Mouse (Mus musculus): Measurements from ENCODE around the gene Pir. TPM values are rescaled to one million over a fixed set of nuclear protein-coding genes. Genes with fewer than 3 reads are reported as not detected.
A peak's percentile ranks its signal among the peaks of the same experiment; 100 is the strongest.

The Pir gene
- polyA plus RNA-seq (2012): 1.6 and 3.7 TPM in 2 replicates

DNA sequence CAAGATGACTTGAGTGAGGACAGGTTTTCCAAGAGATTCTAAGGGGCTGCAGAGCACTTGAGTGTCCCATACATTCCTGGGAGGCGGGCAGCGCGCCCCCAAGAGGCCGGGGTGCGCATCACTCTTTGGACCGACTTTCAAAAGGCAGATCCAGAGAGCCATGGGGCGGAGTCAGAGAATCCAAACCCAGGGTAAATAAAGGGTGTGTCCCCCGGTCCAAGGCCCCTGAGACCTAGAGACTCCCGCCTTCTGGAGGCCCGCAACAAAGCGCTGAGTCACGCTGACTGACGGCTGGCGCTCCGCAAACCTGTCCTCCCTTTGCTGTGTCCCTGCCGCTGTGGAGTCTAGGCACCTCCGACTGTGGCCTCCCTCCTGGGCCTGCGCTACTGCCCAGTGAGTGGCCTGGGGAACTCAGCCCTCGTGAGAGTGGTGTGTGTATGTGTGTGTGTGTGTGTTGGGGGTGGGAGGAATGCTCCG, at the start of gene Pir:
Gene Pir, plus strand, starts transcription at position 87 of the 477 bp plus-strand sequence.
- H3K4me3 ChIP-seq (replicated peaks): peak within 1 kb of the TSS; percentile 75
- no peaks in the 10 kb centered on the region; the same call in 1 of the 2 replicates for H3K27me3 ChIP-seq (ENCODE audit: control insufficient read depth)
- no peak for TF ChIP-seq GATA1 (IDR thresholded peaks at IDR 0.05; ENCODE audit: low read length)
- TF ChIP-seq TAL1 (IDR thresholded peaks at IDR 0.05; ENCODE audit: low read length): no peak

DNA sequence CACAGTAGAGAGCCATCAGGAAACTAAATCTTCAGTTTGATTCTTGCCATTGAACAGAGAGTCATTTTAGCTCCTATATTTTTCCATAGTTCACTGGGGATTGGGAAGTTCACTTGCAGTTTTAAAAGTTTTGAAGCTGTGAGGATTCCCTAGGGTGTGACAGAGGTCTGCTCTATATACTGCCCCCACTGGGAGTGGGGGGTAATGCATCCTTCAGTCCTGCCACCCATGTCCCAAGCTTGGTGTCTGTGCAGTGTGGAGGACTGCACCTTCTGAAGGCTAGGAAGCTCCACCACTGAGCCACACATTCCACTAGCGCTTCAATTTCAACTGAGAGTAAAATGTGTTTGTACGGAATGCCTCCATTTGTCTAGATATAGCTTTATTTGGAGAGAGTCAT, 47.2 kb upstream of the Pir start:
- no peak for TF ChIP-seq TAL1 (IDR thresholded peaks at IDR 0.05; ENCODE audit: low read length)
- TF ChIP-seq GATA1 (IDR thresholded peaks at IDR 0.05; ENCODE audit: low read length): no peak

More for the DNA sequence above, at the start of gene Pir:
- Histone ChIP-seq H3K9me3 (ENCODE audit: control insufficient read depth, low read length) (no peaks in the 10 kb centered on the region), H3K4me1 (ENCODE audit: control insufficient read depth) (peaks cover 18% of the 10 kb centered on the region), H3K36me3 (ENCODE audit: control insufficient read depth) (peaks cover 19% of the 10 kb centered on the region)

DNA sequence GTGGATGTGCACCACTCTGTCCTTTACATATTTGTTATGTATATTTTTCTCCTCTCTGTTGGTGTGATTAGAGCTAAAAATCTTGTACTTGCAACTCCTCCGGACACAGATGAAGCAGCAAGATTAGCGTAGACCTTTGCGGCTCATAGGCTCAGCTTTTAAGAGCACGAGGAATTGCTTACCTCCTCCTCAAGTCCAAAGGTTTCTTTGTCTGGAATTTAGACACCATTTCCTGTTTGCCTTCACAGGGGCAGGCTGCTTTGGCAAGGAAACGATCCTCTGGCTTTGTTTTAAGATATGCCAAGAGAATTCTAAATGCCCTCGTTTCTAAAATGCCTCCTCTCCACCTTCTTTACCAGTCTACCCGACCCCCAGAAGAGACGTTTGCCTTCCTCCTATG, 35.8 kb upstream of the Pir start:
- no peak for TF ChIP-seq GATA1 (IDR thresholded peaks at IDR 0.05; ENCODE audit: low read length)
- TF ChIP-seq TAL1 (IDR thresholded peaks at IDR 0.05; ENCODE audit: low read length): no peak

More for the DNA sequence above, 47.2 kb upstream of the Pir start:
- no peak overlapping the region for H3K4me3 ChIP-seq (replicated peaks)
- H3K27me3 ChIP-seq (ENCODE audit: control insufficient read depth): no peaks in the 10 kb centered on the region
- H3K36me3 ChIP-seq (ENCODE audit: control insufficient read depth): no peaks in the 10 kb centered on the region
- no peaks in the 10 kb centered on the region for H3K9me3 ChIP-seq (ENCODE audit: control insufficient read depth, low read length)
- no peaks in the 10 kb centered on the region for H3K4me1 ChIP-seq (ENCODE audit: control insufficient read depth)

DNA sequence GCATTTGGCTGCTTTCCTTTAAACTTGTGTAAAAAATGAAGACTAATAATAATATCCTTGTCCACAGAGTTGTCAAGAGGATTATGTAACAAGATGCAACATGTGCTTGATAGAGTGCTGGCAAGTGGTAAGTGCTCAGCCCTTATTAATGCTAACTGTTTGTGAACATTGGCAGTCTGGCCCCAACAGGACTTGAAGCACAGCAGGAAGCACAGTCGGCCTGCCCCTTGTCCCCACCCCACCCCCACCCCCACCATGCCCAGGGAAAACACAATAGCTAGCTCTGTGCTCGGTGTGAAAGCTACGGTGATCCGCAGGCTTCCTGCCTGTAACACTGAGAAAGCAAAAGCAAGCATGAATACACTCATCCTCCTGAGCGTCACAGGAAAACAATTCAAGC, 23.5 kb upstream of the Pir start:
- TF ChIP-seq GATA1 (IDR thresholded peaks at IDR 0.05; ENCODE audit: low read length) (no peak), TAL1 (IDR thresholded peaks at IDR 0.05; ENCODE audit: low read length) (no peak)
- H3K4me1 ChIP-seq (ENCODE audit: control insufficient read depth): no peaks in the 10 kb centered on the region
- H3K27me3 ChIP-seq (ENCODE audit: control insufficient read depth): no peaks in the 10 kb centered on the region
- H3K9me3 ChIP-seq (ENCODE audit: control insufficient read depth, low read length): no peaks in the 10 kb centered on the region
- H3K36me3 ChIP-seq (ENCODE audit: control insufficient read depth): no peaks in the 10 kb centered on the region
- no peak overlapping the region for H3K4me3 ChIP-seq (replicated peaks)

More for the DNA sequence above, 35.8 kb upstream of the Pir start:
- H3K36me3 ChIP-seq (ENCODE audit: control insufficient read depth): no peaks in the 10 kb centered on the region
- H3K27me3 ChIP-seq (ENCODE audit: control insufficient read depth): no peaks in the 10 kb centered on the region
- H3K4me1 ChIP-seq (ENCODE audit: control insufficient read depth): no peaks in the 10 kb centered on the region
- 0 out of 2 replicates have a peak, but pooled peaks cover 2% of the 10 kb centered on the region for H3K9me3 ChIP-seq (ENCODE audit: control insufficient read depth, low read length)
- H3K4me3 ChIP-seq (replicated peaks): no peak overlapping the region

DNA sequence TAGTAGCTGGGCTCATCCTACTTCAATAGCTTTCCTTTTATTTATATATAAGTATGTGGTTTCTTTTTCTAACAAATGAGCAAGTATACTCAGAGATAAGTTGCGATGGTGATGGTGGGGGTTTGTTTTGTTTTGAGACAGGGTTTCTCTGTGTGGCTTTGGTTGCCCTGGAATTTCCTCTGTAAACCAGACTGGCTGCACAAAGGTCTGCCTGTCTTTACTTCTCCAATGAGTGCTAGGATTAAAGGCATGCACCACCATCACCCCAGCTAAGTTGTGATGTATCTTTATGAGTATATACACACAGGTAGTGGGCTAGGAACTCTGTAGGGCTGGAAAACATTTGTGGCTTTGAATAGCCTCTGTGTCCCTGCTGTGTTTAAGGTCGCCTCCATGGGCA, 22.4 kb upstream of the Pir start:
- H3K9me3 ChIP-seq (ENCODE audit: control insufficient read depth, low read length): no peaks in the 10 kb centered on the region
- H3K36me3 ChIP-seq (ENCODE audit: control insufficient read depth): no peaks in the 10 kb centered on the region
- no peaks in the 10 kb centered on the region for H3K4me1 ChIP-seq (ENCODE audit: control insufficient read depth)
- no peak overlapping the region for H3K4me3 ChIP-seq (replicated peaks)
- no peaks in the 10 kb centered on the region for H3K27me3 ChIP-seq (ENCODE audit: control insufficient read depth)
- TF ChIP-seq TAL1 (IDR thresholded peaks at IDR 0.05; ENCODE audit: low read length): no peak
- no peak for TF ChIP-seq GATA1 (IDR thresholded peaks at IDR 0.05; ENCODE audit: low read length)

DNA sequence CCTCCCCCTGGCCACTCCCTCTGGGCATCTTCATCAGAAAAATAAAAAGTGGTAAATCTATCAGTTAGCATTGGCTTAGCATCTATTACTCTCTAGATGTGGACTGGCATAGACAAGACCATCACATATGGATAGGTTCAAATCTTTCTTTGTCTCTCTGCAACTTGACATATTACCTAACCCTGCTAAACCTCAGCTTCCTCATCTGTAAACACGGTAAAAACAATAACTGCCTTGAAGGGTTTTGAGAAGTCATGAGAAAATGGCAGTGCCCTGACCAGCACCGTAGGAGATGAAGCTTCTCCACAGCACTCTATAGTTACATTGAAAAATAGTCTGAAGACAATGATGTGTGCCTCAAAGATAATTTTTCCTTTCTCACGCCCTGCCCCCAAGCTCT, 12.6 kb upstream of the Pir start:
- no peaks in the 10 kb centered on the region for H3K4me1 ChIP-seq (ENCODE audit: control insufficient read depth)
- no peaks in the 10 kb centered on the region for H3K9me3 ChIP-seq (ENCODE audit: control insufficient read depth, low read length)
- TF ChIP-seq GATA1 (IDR thresholded peaks at IDR 0.05; ENCODE audit: low read length) (no peak), TAL1 (IDR thresholded peaks at IDR 0.05; ENCODE audit: low read length) (no peak)
- H3K4me3 ChIP-seq (replicated peaks): no peak overlapping the region
- H3K27me3 ChIP-seq (ENCODE audit: control insufficient read depth): no peaks in the 10 kb centered on the region
- H3K36me3 ChIP-seq (ENCODE audit: control insufficient read depth): no peaks in the 10 kb centered on the region

DNA sequence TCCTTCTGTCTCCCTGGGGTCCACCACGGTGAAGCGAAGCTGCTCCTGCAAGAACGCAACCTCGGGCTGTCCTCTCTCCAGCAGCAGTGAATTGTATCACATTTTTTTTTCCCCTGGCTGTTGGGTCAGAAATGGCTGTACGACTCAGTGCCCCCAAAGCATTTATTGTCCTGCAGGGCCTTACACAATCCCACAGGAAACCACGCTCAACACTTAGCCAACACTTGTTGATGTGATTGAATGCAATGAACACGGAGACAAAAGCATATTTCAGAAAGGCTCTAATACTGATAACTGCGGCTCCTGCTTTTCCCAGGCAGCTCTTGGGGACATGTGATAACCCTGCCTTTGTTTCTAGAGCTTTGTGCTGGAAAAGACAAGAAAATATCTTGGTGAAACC, 11.1 kb upstream of the Pir start, which contains the start of gene Bmx:
Gene Bmx, minus strand, starts transcription at position 137 of the 400 bp plus-strand sequence.
- no peaks in the 10 kb centered on the region for H3K27me3 ChIP-seq (ENCODE audit: control insufficient read depth)
- H3K4me3 ChIP-seq (replicated peaks): no peak within 1 kb of the TSS
- H3K36me3 ChIP-seq (ENCODE audit: control insufficient read depth): no peaks in the 10 kb centered on the region
- no peak for TF ChIP-seq TAL1 (IDR thresholded peaks at IDR 0.05; ENCODE audit: low read length)
- no peak for TF ChIP-seq GATA1 (IDR thresholded peaks at IDR 0.05; ENCODE audit: low read length)
- H3K9me3 ChIP-seq (ENCODE audit: control insufficient read depth, low read length): no peaks in the 10 kb centered on the region
- no peaks in the 10 kb centered on the region for H3K4me1 ChIP-seq (ENCODE audit: control insufficient read depth)

DNA sequence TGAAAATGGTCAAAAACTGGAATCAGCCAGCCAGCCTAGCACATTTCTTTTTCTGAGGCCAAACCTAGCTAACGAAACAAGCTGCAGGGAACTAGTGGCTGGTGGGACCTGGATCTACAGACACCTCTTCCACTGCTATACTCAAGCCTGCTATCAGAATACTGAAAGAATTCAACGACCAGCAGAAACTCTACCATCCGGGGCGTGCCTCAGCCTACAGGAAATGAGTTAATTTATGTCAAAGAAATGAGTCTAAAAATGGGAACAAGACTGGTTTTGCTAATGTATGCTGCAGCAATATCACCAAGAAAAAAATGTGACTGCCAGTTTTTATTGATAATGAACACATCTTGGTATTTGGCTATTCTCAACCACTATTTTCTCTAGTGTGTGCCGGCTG, 10.5 kb upstream of the Pir start:
- no peaks in the 10 kb centered on the region for H3K36me3 ChIP-seq (ENCODE audit: control insufficient read depth)
- no peaks in the 10 kb centered on the region for H3K4me1 ChIP-seq (ENCODE audit: control insufficient read depth)
- no peak overlapping the region for H3K4me3 ChIP-seq (replicated peaks)
- no peak for TF ChIP-seq TAL1 (IDR thresholded peaks at IDR 0.05; ENCODE audit: low read length)
- no peak for TF ChIP-seq GATA1 (IDR thresholded peaks at IDR 0.05; ENCODE audit: low read length)
- no peaks in the 10 kb centered on the region for H3K27me3 ChIP-seq (ENCODE audit: control insufficient read depth)
- H3K9me3 ChIP-seq (ENCODE audit: control insufficient read depth, low read length): no peaks in the 10 kb centered on the region

DNA sequence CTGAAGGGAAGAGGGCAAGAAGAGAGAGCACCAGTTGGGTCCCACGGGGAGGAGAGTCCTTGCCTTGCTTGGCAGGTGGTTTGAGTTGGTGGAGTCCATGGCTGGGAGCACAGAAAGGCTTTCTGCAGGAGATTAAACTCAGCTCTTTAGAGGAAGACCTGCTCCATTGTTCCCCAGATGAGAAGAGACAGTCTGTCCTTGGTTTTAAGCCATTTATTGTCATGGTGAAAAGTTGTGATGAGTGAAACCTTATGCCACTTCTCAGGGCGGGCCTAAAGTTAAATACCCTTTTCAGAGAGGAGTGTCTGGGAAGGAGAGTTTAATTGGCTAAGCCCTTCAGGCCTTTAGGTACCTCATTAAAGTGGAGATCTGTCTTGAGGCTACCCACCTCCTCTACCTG, 6.9 kb upstream of the Pir start:
- no peaks in the 10 kb centered on the region; the same call in 1 of the 2 replicates for H3K4me1 ChIP-seq (ENCODE audit: control insufficient read depth)
- H3K27me3 ChIP-seq (ENCODE audit: control insufficient read depth): no peaks in the 10 kb centered on the region; the same call in 1 of the 2 replicates
- H3K4me3 ChIP-seq (replicated peaks): no peak overlapping the region
- H3K9me3 ChIP-seq (ENCODE audit: control insufficient read depth, low read length): no peaks in the 10 kb centered on the region
- H3K36me3 ChIP-seq (ENCODE audit: control insufficient read depth): no peaks in the 10 kb centered on the region
- no peak for TF ChIP-seq GATA1 (IDR thresholded peaks at IDR 0.05; ENCODE audit: low read length)
- no peak for TF ChIP-seq TAL1 (IDR thresholded peaks at IDR 0.05; ENCODE audit: low read length)

DNA sequence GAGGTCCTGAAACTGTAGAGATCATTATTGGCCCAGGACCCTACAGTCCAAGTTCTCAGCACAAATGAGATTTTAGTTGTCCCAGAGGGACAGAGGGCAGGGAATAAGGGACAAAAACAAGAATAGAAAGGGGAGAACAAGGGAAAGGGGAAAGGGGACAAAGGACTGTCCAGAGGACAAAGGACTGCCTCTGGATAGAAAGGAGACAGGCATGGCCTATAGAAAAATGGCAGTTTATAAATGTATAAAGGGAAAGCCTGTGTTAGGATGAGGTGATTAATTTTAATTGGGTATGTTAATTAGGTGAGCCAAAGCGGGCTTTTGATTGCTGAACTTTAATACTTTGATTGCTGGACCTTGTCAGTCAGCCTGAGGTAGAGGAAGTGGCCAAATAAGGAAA, 4.3 kb upstream of the Pir start:
- TF ChIP-seq TAL1 (IDR thresholded peaks at IDR 0.05; ENCODE audit: low read length): no peak
- no peak for TF ChIP-seq GATA1 (IDR thresholded peaks at IDR 0.05; ENCODE audit: low read length)
- Histone ChIP-seq H3K36me3 (ENCODE audit: control insufficient read depth) (no peaks in the 10 kb centered on the region), H3K27me3 (ENCODE audit: control insufficient read depth) (no peaks in the 10 kb centered on the region; the same call in 1 of the 2 replicates), H3K9me3 (ENCODE audit: control insufficient read depth, low read length) (no peaks in the 10 kb centered on the region), H3K4me3 (replicated peaks) (no peak overlapping the region), H3K4me1 (ENCODE audit: control insufficient read depth) (peaks cover 9% of the 10 kb centered on the region)
